Mouse (Mus musculus) adrenal gland, postnatal 25 days (tissue): Measurements from ENCODE around the gene Wscd1. TPM values are rescaled to one million over a fixed set of nuclear protein-coding genes. Genes with fewer than 3 reads are reported as not detected.

Source experiments
- DNase-seq: peaks from one replicate; pipeline ENCODE4 v3.0.0; 2021; ENCODE audit warnings: mixed read lengths
- total RNA-seq: library from RNA; stranded (reverse); gene quantifications from 2 replicates; pipeline ENCODE4 v1.2.3, GENCODE M21; 2021

Wscd1 gene
- total RNA-seq, 1 experiment from 2014 or later, result 8.7 TPM

GRCm38 (mm10) chr11:71824971-71825370, 75.3 kb downstream of the Wscd1 start:
- no peak for DNase-seq
